Mouse (Mus musculus): ENCODE data around the gene Usp12.

The Usp12 gene

GRCm38 (mm10) chr5:146692976-146693361 lies 101.8 kb downstream of the Usp12 start:
- DNase-seq (ENCODE audit: low spot score): no peak

DNA sequence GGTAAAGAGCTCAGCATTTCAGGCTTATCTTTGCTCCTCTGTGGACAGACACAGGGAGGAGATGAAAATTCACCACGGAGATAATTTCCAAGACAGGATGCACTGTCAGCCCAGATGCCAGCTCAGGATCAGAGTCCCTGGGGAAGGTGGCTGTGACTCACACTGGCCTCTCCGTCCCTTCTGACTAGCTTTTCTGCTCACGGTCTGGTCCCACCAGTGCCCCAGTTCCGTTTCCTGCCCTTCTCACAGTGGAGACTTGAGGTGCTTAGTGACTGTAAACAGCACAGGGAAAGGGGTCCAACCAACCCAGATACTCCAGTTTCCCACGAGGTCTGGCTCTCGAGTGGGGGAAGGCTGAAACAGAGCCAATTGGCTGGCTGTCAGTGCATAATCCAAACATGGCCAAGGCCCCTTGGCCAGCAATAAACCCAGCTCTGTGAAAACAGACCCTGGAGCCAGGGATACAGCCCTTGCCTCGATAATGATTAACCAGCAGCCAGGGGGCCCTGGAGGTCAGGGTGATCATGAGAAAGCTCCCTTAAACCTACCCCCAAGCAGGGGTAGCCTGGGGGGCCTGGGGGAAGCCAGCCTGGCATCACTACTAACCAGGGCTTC lies 102.3 kb downstream of the Usp12 start:
- DNase-seq (ENCODE audit: low spot score): no peak

DNA sequence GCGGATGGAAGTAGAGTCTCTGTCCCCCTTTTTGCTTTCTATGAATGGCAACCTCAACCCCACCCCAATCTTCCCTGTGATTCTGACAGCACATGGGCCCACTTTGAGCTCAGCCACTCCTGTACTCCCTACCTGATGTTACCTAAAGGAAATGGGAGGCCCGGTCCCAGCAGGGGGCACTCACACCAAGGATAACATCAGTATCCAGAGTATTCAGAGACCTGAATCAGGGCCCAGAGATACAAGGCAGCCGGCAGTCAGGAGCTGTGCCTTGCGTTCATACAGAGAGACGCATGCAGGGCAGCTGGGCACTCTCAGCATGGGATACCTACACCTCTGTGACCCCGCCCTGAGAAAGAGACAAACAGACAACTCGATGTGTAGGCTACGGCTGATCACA lies 103.1 kb downstream of the Usp12 start:
- no peak for DNase-seq (ENCODE audit: low spot score)

- DNase-seq (ENCODE audit: low spot score): no peak
Observed at GRCm38 (mm10) chr5:146687541-146688313, 107.1 kb downstream of the Usp12 start.

DNA sequence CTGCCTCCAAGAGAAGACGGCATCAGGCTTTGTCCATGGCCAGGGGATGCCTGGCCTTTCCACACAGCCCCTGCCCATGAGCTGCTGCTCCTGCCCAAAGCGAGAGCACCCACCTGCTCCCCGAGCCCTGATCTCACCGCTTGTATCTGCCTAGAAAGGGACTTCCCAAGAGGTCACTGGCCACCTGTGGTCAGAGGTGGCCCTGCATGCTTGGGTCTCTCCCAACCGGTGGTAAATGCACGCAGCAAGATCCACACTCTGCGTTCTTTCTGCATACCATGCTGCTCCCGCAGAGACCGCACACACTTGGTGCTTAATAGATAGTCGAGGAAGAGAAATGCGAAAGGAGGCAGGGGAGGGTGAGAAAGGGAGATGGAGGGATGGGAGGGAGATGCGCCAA lies 107.9 kb downstream of the Usp12 start:
- DNase-seq (ENCODE audit: low spot score): no peak

All from testis, postnatal 14 days (tissue).